Mouse (Mus musculus) lung, embryonic 16.5 days (tissue): ENCODE data around the gene Kif15. TPM values are rescaled to one million over a fixed set of nuclear protein-coding genes. Genes with fewer than 3 reads are reported as not detected.

ENCODE experiments used
- ATAC-seq: fragments of 200-750 bp; cut with Nextera tagmentation; 2 replicates; pipeline ENCODE4 v1.8.0; 2017; ENCODE audit warnings: low read depth, mild to moderate bottlenecking, moderate library complexity
- H3K27ac ChIP-seq: fragments of 300-500 bp; sonication (generic); 2 replicates; pipeline ENCODE4 v1.5.1; 2014; ENCODE audit warnings: mild to moderate bottlenecking, control low read depth, low read length
- H3K27me3 ChIP-seq: fragments of 300-500 bp; sonication (generic); 2 replicates; pipeline ENCODE4 v1.6.1; 2014; ENCODE audit warnings: low read depth, low read length, mixed read lengths; ENCODE audit not compliant: control insufficient read depth, insufficient read depth
- H3K36me3 ChIP-seq: fragments of 300-500 bp; sonication (generic); 2 replicates; pipeline ENCODE4 v1.6.1; 2014; ENCODE audit warnings: low read length; ENCODE audit not compliant: control insufficient read depth, insufficient read depth
- H3K4me1 ChIP-seq: fragments of 300-500 bp; sonication (generic); replicated peaks from 2 replicates; pipeline ENCODE4 v1.6.1; 2014; ENCODE audit warnings: low read length, mixed read lengths; ENCODE audit not compliant: control insufficient read depth, insufficient read depth
- H3K4me2 ChIP-seq: fragments of 300-500 bp; sonication (generic); 2 replicates; pipeline ENCODE4 v1.6.1; 2014; ENCODE audit warnings: low read depth, low read length, control low read depth
- H3K4me3 ChIP-seq: fragments of 300-500 bp; sonication (generic); 2 replicates; pipeline ENCODE4 v1.5.1; 2014; ENCODE audit warnings: mild to moderate bottlenecking, low read length, control low read depth
- H3K9ac ChIP-seq: fragments of 300-500 bp; sonication (generic); 2 replicates; pipeline ENCODE4 v1.6.1; 2014; ENCODE audit warnings: low read length, control low read depth
- H3K9me3 ChIP-seq: fragments of 300-500 bp; sonication (generic); 2 replicates; pipeline ENCODE4 v1.6.1; 2016; ENCODE audit warnings: low read length; ENCODE audit not compliant: control insufficient read depth
- WGBS: fragments of 180-500 bp; shearing (Covaris S2); extraction: QIAGEN DNeasy Blood & Tissue Kit; methylation state at CpG from one replicate; pipeline ENCODE4 v1.1.7; 2014; 5-methylcytosine and 5-hydroxymethylcytosine counted together
- polyA plus RNA-seq: library from polyadenylated mRNA; unstranded; fragments of >200 nt; fragmentation: Nextera tagmentation; extraction: Ambion mirVana; gene quantifications from 2 replicates; pipeline ENCODE4 v1.2.1, GENCODE M21; 2015

The Kif15 gene
- 54.3 and 55.6 TPM in 2 replicates for polyA plus RNA-seq

GRCm38 (mm10) chr9:122950643-122951475 is at the start of gene Kif15, which contains the start of gene 1110059G10Rik:
TSS of gene Kif15 (plus strand) at chr9:122951046.
TSS of gene 1110059G10Rik (minus strand) at chr9:122951000.
- Histone ChIP-seq H3K4me2 (peak within 1 kb of the TSS; percentile 80), H3K27me3 (no peaks in the 10 kb centered on the region), H3K36me3 (peaks cover 2% of the 10 kb centered on the region), H3K4me3 (peak within 1 kb of the TSS; percentile 70), H3K4me1 (peaks cover 14% of the 10 kb centered on the region), H3K27ac (peak within 1 kb of the TSS; percentile 69), H3K9me3 (no peaks in the 10 kb centered on the region), H3K9ac (peak within 1 kb of the TSS; percentile 83)
- under 1% methylated on average over 64 of the region's 64 CpGs for WGBS
- peak; percentile 99 for ATAC-seq

GRCm38 (mm10) chr9:122901047-122901446 is 49.8 kb upstream of the Kif15 start:
- 89% methylated on average over 2 of the region's 2 CpGs for WGBS
- H3K9ac ChIP-seq: no peak overlapping the region
- H3K36me3 ChIP-seq: 0 out of 2 replicates have a peak, but pooled peaks cover 2% of the 10 kb centered on the region

GRCm38 (mm10) chr9:122902717-122903535 is 47.9 kb upstream of the Kif15 start:
- WGBS: 15% methylated on average over 32 of the region's 32 CpGs

More at GRCm38 (mm10) chr9:122901047-122901446, 49.8 kb upstream of the Kif15 start:
- Histone ChIP-seq H3K9me3 (peaks cover 1% of the 10 kb centered on the region), H3K4me3 (no peak overlapping the region), H3K4me1 (no peaks in the 10 kb centered on the region), H3K4me2 (no peak overlapping the region), H3K27me3 (no peaks in the 10 kb centered on the region), H3K27ac (no peak overlapping the region)
- no peak for ATAC-seq

GRCm38 (mm10) chr9:122922436-122922835 is 28.4 kb upstream of the Kif15 start:
- Histone ChIP-seq H3K9me3 (no peaks in the 10 kb centered on the region), H3K36me3 (peaks cover 25% of the 10 kb centered on the region), H3K9ac (peak overlapping the region; percentile 96), H3K27ac (no peak overlapping the region), H3K4me2 (peak overlapping the region; percentile 66), H3K4me3 (peak overlapping the region; percentile 75), H3K4me1 (peaks cover 4% of the 10 kb centered on the region; the same call in 1 of the 2 replicates), H3K27me3 (no peaks in the 10 kb centered on the region)
- ATAC-seq: no peak
- 22% methylated on average over 3 of the region's 3 CpGs for WGBS

More at GRCm38 (mm10) chr9:122902717-122903535, 47.9 kb upstream of the Kif15 start:
- no peaks in the 10 kb centered on the region for H3K9me3 ChIP-seq
- H3K27ac ChIP-seq: no peak overlapping the region
- peaks cover 4% of the 10 kb centered on the region; the same call in 1 of the 2 replicates for H3K36me3 ChIP-seq
- ATAC-seq: peak; percentile 97
- peak overlapping the region; percentile 59 for H3K4me3 ChIP-seq
- peak overlapping the region; percentile 75 for H3K9ac ChIP-seq
- no peaks in the 10 kb centered on the region for H3K27me3 ChIP-seq
- no peaks in the 10 kb centered on the region for H3K4me1 ChIP-seq
- H3K4me2 ChIP-seq: peak overlapping the region; percentile 71

GRCm38 (mm10) chr9:122922936-122923381 is 27.9 kb upstream of the Kif15 start, which contains the start of gene Zfp105:
TSS of gene Zfp105 (plus strand) at chr9:122923072.
- Histone ChIP-seq H3K27me3 (no peaks in the 10 kb centered on the region), H3K27ac (peak within 1 kb of the TSS; percentile 70; the same call in 1 of the 2 replicates), H3K9ac (peak within 1 kb of the TSS; percentile 96), H3K4me3 (peak within 1 kb of the TSS; percentile 75), H3K9me3 (no peaks in the 10 kb centered on the region), H3K36me3 (peaks cover 30% of the 10 kb centered on the region), H3K4me1 (peaks cover 4% of the 10 kb centered on the region; the same call in 1 of the 2 replicates), H3K4me2 (peak within 1 kb of the TSS; percentile 66)
- ATAC-seq: peak; percentile 99
- WGBS: under 1% methylated on average over 43 of the region's 43 CpGs

- ATAC-seq: no peak
- 92% methylated on average over 3 of the region's 3 CpGs for WGBS
These were observed 21.9 kb upstream of the Kif15 start for GRCm38 (mm10) chr9:122928915-122929314.

GRCm38 (mm10) chr9:122998406-122999192 is 47.8 kb downstream of the Kif15 start:
- 88% methylated on average over 10 of the region's 10 CpGs for WGBS
- Histone ChIP-seq H3K9ac (no peak overlapping the region), H3K4me1 (no peaks in the 10 kb centered on the region), H3K27me3 (no peaks in the 10 kb centered on the region), H3K27ac (no peak overlapping the region), H3K4me3 (no peak overlapping the region), H3K9me3 (no peaks in the 10 kb centered on the region), H3K4me2 (no peak overlapping the region), H3K36me3 (peaks cover 49% of the 10 kb centered on the region)
- no peak for ATAC-seq

More at GRCm38 (mm10) chr9:122928915-122929314, 21.9 kb upstream of the Kif15 start:
- Histone ChIP-seq H3K36me3 (peaks cover 64% of the 10 kb centered on the region), H3K9ac (no peak overlapping the region), H3K27me3 (no peaks in the 10 kb centered on the region), H3K4me3 (no peak overlapping the region), H3K9me3 (0 out of 2 replicates have a peak, but pooled peaks cover 3% of the 10 kb centered on the region), H3K4me1 (peaks cover under 1% of the 10 kb centered on the region; the same call in 1 of the 2 replicates), H3K4me2 (no peak overlapping the region), H3K27ac (no peak overlapping the region)

DNA sequence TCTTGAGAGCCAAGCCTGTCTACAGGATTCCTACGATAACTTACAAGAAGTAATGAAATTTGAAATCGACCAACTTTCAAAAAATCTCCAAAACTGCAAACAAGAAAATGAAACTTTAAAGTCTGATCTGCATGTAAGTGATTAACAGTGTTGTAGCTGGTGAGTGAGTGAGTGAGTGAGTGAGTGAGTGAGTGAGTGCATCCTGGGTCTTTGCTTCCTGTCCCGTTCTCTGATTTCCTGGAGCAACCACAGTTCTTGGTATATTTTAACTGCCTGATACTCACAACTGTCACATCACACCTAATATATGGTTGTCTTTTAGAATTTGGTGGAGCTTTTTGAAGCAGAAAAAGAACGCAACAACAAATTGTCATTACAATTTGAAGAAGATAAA is 48.3 kb downstream of the Kif15 start:
- no peak overlapping the region for H3K4me3 ChIP-seq
- 87% methylated on average over 4 of the region's 4 CpGs for WGBS
- no peak overlapping the region for H3K9ac ChIP-seq
- H3K9me3 ChIP-seq: no peaks in the 10 kb centered on the region
- no peaks in the 10 kb centered on the region for H3K27me3 ChIP-seq
- no peak for ATAC-seq
- H3K27ac ChIP-seq: no peak overlapping the region
- H3K4me2 ChIP-seq: no peak overlapping the region
- H3K4me1 ChIP-seq: no peaks in the 10 kb centered on the region
- peaks cover 53% of the 10 kb centered on the region for H3K36me3 ChIP-seq
